Mouse (Mus musculus) MEL (cell line): ENCODE data around the gene Col25a1.

Source experiments
- CTCF ChIP-seq, 3 experiments: IDR thresholded peaks in 2 of 3; conservative IDR thresholded peaks in 1 of 3; 2 replicates each; pipeline ENCODE4 v1.5.1; 2011 to 2012; ENCODE audit warnings: low read length in 3 of 3, low read depth in 2 of 3, mild to moderate bottlenecking in 2 of 3, improper control_type of control experiment in 1 of 3, inconsistent platforms in 1 of 3, mixed read lengths in 1 of 3, moderate library complexity in 1 of 3; ENCODE audit not compliant: control insufficient read depth in 1 of 3, insufficient read depth in 1 of 3, poor library complexity in 1 of 3, severe bottlenecking in 1 of 3
- POLR2A ChIP-seq, 2 experiments: IDR thresholded peaks; 2 replicates each; pipeline ENCODE4 v1.6.1; 2011 to 2012; ENCODE audit warnings: low read length in 2 of 2, mild to moderate bottlenecking in 2 of 2, control low read depth in 1 of 2, improper control_type of control experiment in 1 of 2, low read depth in 1 of 2, moderate library complexity in 1 of 2; ENCODE audit not compliant: control insufficient read depth in 1 of 2, insufficient read depth in 1 of 2, poor library complexity in 1 of 2
- POLR2AphosphoS2 ChIP-seq: IDR thresholded peaks from 2 replicates; pipeline ENCODE4 v1.6.1; 2011; ENCODE audit warnings: low read length, improper control_type of control experiment

- TF ChIP-seq POLR2AphosphoS2 (no peak), CTCF (IDR thresholded peaks at IDR 0.05 in 2 of 3, conservative IDR thresholded peaks at IDR 0.05 in 1 of 3; ENCODE audit: control insufficient read depth in 1 of 3, insufficient read depth in 1 of 3, low read depth in 2 of 3, low read length in 3 of 3, poor library complexity in 1 of 3, severe bottlenecking in 1 of 3) (no peak), POLR2A (IDR thresholded peaks at IDR 0.05; ENCODE audit: control insufficient read depth in 1 of 2, insufficient read depth in 1 of 2, low read depth in 1 of 2, low read length in 2 of 2, poor library complexity in 1 of 2) (no peak)
These were observed 14.6 kb downstream of the Col25a1 start for GRCm38 (mm10) chr3:130145874-130146273.
